Mouse (Mus musculus) liver, embryonic 14.5 days (tissue): ENCODE measurements around the gene 0610010K14Rik. TPM values are rescaled to one million over a fixed set of nuclear protein-coding genes. Genes with fewer than 3 reads are reported as not detected.

Experiments
- ATAC-seq: fragments of 200-750 bp; cut with Nextera tagmentation; 2 replicates; pipeline ENCODE4 v1.8.0; 2017; ENCODE audit warnings: moderate number of reproducible peaks, mild to moderate bottlenecking, moderate library complexity; ENCODE audit not compliant: insufficient read depth
- DNase-seq, 3 experiments: peaks; one replicate each; pipeline ENCODE4 v3.0.0-alpha.2; 2012 to 2013; ENCODE audit warnings: low read depth in 3 of 3, low spot score in 3 of 3
- H3K27ac ChIP-seq: fragments of 300-500 bp; sonication (generic); 2 replicates; pipeline ENCODE4 v1.5.1; 2014; ENCODE audit warnings: moderate library complexity, mild to moderate bottlenecking, control low read depth, inconsistent platforms
- H3K27me3 ChIP-seq: fragments of 300-500 bp; sonication (generic); 2 replicates; pipeline ENCODE4 v1.6.1; 2014; ENCODE audit warnings: mild to moderate bottlenecking, low read length, moderate library complexity; ENCODE audit not compliant: control insufficient read depth, insufficient read depth
- H3K36me3 ChIP-seq: fragments of 300-500 bp; sonication (generic); replicated peaks from 2 replicates; pipeline ENCODE4 v1.6.1; 2014; ENCODE audit warnings: low read depth; ENCODE audit not compliant: control insufficient read depth, insufficient read depth
- H3K4me1 ChIP-seq, 2 experiments: fragments of 200-500 bp in 1 of 2; fragments of 300-500 bp in 1 of 2; sonication (generic) in 1 of 2; replicated peaks; 2 replicates each; pipeline ENCODE4 v1.6.1; 2012 to 2014; ENCODE audit warnings: antibody characterized with exemption in 1 of 2, inconsistent platforms in 1 of 2, low read length in 1 of 2; ENCODE audit not compliant: control insufficient read depth in 2 of 2, insufficient read depth in 2 of 2
- H3K4me2 ChIP-seq: fragments of 300-500 bp; sonication (generic); 2 replicates; pipeline ENCODE4 v1.6.1; 2014; ENCODE audit warnings: low read depth, mild to moderate bottlenecking, control low read depth, moderate library complexity
- H3K4me3 ChIP-seq, 2 experiments: fragments of 200-500 bp in 1 of 2; fragments of 300-500 bp in 1 of 2; sonication (generic) in 1 of 2; 2 replicates each; pipeline ENCODE4 v1.5.1; 2012 to 2014; ENCODE audit warnings: low read depth in 2 of 2, low read length in 2 of 2, mild to moderate bottlenecking in 2 of 2, control low read depth in 1 of 2, inconsistent platforms in 1 of 2, moderate library complexity in 1 of 2; ENCODE audit not compliant: insufficient read depth in 1 of 2
- H3K9ac ChIP-seq: fragments of 300-500 bp; sonication (generic); replicated peaks from 2 replicates; pipeline ENCODE4 v1.6.1; 2014; ENCODE audit warnings: mild to moderate bottlenecking, control low read depth, moderate library complexity
- H3K9me3 ChIP-seq: fragments of 300-500 bp; sonication (generic); 2 replicates; pipeline ENCODE4 v1.6.1; 2016; ENCODE audit warnings: low read length, mixed read lengths; ENCODE audit not compliant: control insufficient read depth
- CTCF ChIP-seq: IDR thresholded peaks from 2 replicates; pipeline ENCODE4 v1.5.1; 2016; ENCODE audit warnings: antibody characterized with exemption, low read depth, control low read depth
- EP300 ChIP-seq: IDR thresholded peaks from 2 replicates; pipeline ENCODE4 v1.6.1; 2016; ENCODE audit warnings: antibody characterized with exemption, low read depth
- WGBS: fragments of 180-500 bp; shearing (Covaris S2); extraction: QIAGEN DNeasy Blood & Tissue Kit; methylation state at CpG from one replicate; pipeline ENCODE4 v1.1.7; 2014; ENCODE audit not compliant: insufficient replicate concordance; 5-methylcytosine and 5-hydroxymethylcytosine counted together
- polyA plus RNA-seq, 2 experiments: library from polyadenylated mRNA; depleted of rRNA in 1 of 2; stranded (reverse) in 1 of 2; unstranded in 1 of 2; fragments of >200 nt; fragmentation: Nextera tagmentation in 1 of 2; extraction: Ambion mirVana in 1 of 2; gene quantifications; 2 replicates each; pipeline versions ENCODE4 v1.2.1 to v1.2.3; 2012 to 2014

0610010K14Rik gene
- polyA plus RNA-seq, 2 experiments: 56.1 to 78.4 TPM

DNA sequence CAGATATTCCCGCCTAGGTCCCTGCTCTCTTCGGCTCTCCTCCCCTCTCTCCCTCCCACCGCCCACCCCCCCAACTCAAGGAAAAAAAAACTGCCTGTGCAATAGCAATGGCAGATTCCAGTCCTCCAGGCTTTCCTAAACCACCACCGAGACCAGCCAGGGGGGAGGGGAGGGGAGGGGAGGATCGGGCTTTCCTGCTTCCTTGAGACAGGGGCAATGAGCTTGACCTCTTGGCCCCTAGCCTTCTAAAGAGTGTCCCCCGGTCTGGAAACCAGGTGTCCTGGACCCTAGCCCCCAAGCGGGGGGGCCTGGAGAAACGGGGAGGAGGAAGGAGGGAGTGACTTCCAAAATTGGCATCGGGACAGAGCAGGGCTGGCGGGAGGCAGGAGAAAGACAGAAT is 5.2 kb downstream of the 0610010K14Rik start:
- no peak overlapping the region for H3K9ac ChIP-seq
- H3K4me1 ChIP-seq: peaks cover 24 to 34% of the 10 kb centered on the region in 2 experiments
- peaks cover 15% of the 10 kb centered on the region for H3K27me3 ChIP-seq
- no peak for DNase-seq
- H3K4me2 ChIP-seq: peak overlapping the region; percentile 25; the same call in 1 of the 2 replicates
- WGBS: 24% methylated on average over 9 of the region's 10 CpGs
- no peak for ATAC-seq
- H3K27ac ChIP-seq: no peak overlapping the region
- peaks cover 5% of the 10 kb centered on the region for H3K36me3 ChIP-seq
- no peak for TF ChIP-seq CTCF
- TF ChIP-seq EP300: no peak
- H3K9me3 ChIP-seq: no peaks in the 10 kb centered on the region
- no peak overlapping the region for H3K4me3 ChIP-seq

- TF ChIP-seq EP300 (no peak), CTCF (peak; percentile 99)
- Histone ChIP-seq H3K9me3 (no peaks in the 10 kb centered on the region), H3K4me3 (peak overlapping the region; percentile 21 to 56; a peak in 3 of 4 replicates), H3K9ac (no peak overlapping the region; the same call in 1 of the 2 replicates), H3K4me1 (peaks cover 34 to 35% of the 10 kb centered on the region in 2 experiments), H3K4me2 (peak overlapping the region; percentile 87), H3K36me3 (no peaks in the 10 kb centered on the region), H3K27ac (no peak overlapping the region), H3K27me3 (peaks cover 20% of the 10 kb centered on the region)
- ATAC-seq (peak; percentile 61), DNase-seq (peak in 1 of 3 experiments; percentile 80)
- WGBS: under 1% methylated on average over 32 of the region's 32 CpGs
Measured at GRCm38 (mm10) chr11:70230239-70230727, 7.4 kb downstream of the 0610010K14Rik start.

DNA sequence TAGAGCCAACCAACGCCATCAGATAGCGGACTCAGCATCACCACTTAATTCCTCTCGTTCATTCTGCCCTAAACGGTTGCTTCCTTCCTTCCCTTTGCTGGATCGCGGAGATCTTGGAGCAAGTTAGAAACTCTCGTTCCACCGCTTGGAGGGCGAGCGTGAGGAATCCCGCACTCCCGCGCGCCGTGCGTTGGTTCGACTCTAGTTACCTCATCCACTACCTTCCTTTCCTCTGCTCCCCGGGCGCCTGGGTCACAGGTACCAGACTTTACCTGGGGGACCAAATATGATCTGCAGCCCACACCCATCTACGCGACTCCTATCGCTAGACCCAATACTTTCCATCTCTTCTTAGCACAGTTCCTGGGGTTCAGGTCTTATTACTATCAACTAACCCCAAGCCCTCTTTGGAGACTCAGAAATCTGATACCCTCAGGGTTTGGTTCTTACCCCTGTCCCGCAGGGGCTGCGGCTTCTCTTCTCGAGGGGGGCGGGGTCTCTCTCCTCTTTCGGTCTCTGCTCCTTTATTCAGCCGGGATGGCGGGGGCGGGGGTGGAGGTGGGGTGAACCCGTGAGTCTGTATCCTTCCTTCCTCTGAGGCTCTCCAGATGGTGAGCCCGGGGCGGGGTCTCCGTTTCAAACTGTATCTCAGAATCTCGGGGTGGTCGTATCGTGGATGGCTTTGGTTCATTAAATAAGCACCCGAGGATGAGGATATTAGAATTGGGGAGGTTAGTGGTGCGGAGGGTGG is 8.3 kb downstream of the 0610010K14Rik start, which contains the start of gene Bcl6b:
Gene Bcl6b, minus strand, starts transcription at position 539 of the 751 bp plus-strand sequence.
- H3K36me3 ChIP-seq: no peaks in the 10 kb centered on the region
- peak within 1 kb of the TSS; percentile 61 for H3K9ac ChIP-seq
- ATAC-seq: peak; percentile 7; the same call in 1 of the 2 replicates
- H3K4me3 ChIP-seq: peak within 1 kb of the TSS; percentile 38 to 56
- DNase-seq: no peak
- 1% methylated on average over 39 of the region's 39 CpGs for WGBS
- H3K4me1 ChIP-seq: peaks cover 31 to 35% of the 10 kb centered on the region in 2 experiments
- H3K27ac ChIP-seq: peak within 1 kb of the TSS; percentile 16; the same call in 1 of the 2 replicates
- TF ChIP-seq CTCF (no peak), EP300 (no peak)
- peaks cover 20% of the 10 kb centered on the region for H3K27me3 ChIP-seq
- no peaks in the 10 kb centered on the region for H3K9me3 ChIP-seq
- peak within 1 kb of the TSS; percentile 87 for H3K4me2 ChIP-seq

- Histone ChIP-seq H3K4me1 (peaks cover 31 to 36% of the 10 kb centered on the region in 2 experiments), H3K9me3 (no peaks in the 10 kb centered on the region), H3K27ac (no peak overlapping the region; the same call in 1 of the 2 replicates), H3K27me3 (peaks cover 20% of the 10 kb centered on the region), H3K9ac (peak overlapping the region; percentile 61), H3K4me2 (peak overlapping the region; percentile 87), H3K4me3 (peak overlapping the region; percentile 38 to 56), H3K36me3 (no peaks in the 10 kb centered on the region)
- ATAC-seq (peak; percentile 81), DNase-seq (peak; percentile 75 to 87 (median 80))
- no peak for TF ChIP-seq EP300
- TF ChIP-seq CTCF: no peak
- under 1% methylated on average over 19 of the region's 19 CpGs for WGBS
Measured at GRCm38 (mm10) chr11:70228828-70229227, 8.9 kb downstream of the 0610010K14Rik start.

- Histone ChIP-seq H3K27me3 (peaks cover 20% of the 10 kb centered on the region), H3K4me3 (no peak overlapping the region), H3K4me2 (peak overlapping the region; percentile 87), H3K9me3 (no peaks in the 10 kb centered on the region), H3K27ac (no peak overlapping the region), H3K36me3 (no peaks in the 10 kb centered on the region), H3K9ac (no peak overlapping the region; the same call in 1 of the 2 replicates), H3K4me1 (peaks cover 36 to 38% of the 10 kb centered on the region in 2 experiments)
- DNase-seq (no peak), ATAC-seq (no peak)
- TF ChIP-seq EP300 (no peak), CTCF (no peak)
- WGBS: 62% methylated on average over 4 of the region's 4 CpGs
Measured at GRCm38 (mm10) chr11:70227661-70228245, 10.0 kb downstream of the 0610010K14Rik start.
